Mouse (Mus musculus): ENCODE data around the gene Plpp3. TPM values are rescaled to one million over a fixed set of nuclear protein-coding genes. Genes with fewer than 3 reads are reported as not detected.
"Not testable (repeated sequence)": the region's sequence is repeated elsewhere in the genome, so short reads cannot be mapped to it uniquely, and the experiment has no call there.

The Plpp3 gene
- polyA plus RNA-seq, 1 experiment from 2014 or later = 58.5 TPM

GRCm38 (mm10) chr4:105254365-105254764 is 97.2 kb downstream of the Plpp3 start:
- H3K4me2 ChIP-seq (replicated peaks) = no peak overlapping the region
- H3K27me3 ChIP-seq = no peaks in the 10 kb centered on the region
- no peaks in the 10 kb centered on the region for H3K4me1 ChIP-seq (replicated peaks)
- no peaks in the 10 kb centered on the region for H3K9me3 ChIP-seq
- H3K4me3 ChIP-seq (replicated peaks) = no peak overlapping the region
- no peak overlapping the region for H3K27ac ChIP-seq
- 92% methylated on average over 4 of the region's 4 CpGs for WGBS
- H3K36me3 ChIP-seq = no peaks in the 10 kb centered on the region
- no peak overlapping the region for H3K9ac ChIP-seq (replicated peaks)
- no peak for ATAC-seq

- no peaks in the 10 kb centered on the region for H3K36me3 ChIP-seq
- no peak overlapping the region for H3K4me2 ChIP-seq (replicated peaks)
- H3K9ac ChIP-seq (replicated peaks) = no peak overlapping the region
- 80% methylated on average over 3 of the region's 3 CpGs for WGBS
- ATAC-seq = no peak
- no peaks in the 10 kb centered on the region for H3K4me1 ChIP-seq (replicated peaks)
- H3K9me3 ChIP-seq = no peaks in the 10 kb centered on the region
- H3K27ac ChIP-seq = no peak overlapping the region
- H3K27me3 ChIP-seq = no peaks in the 10 kb centered on the region
- no peak overlapping the region for H3K4me3 ChIP-seq (replicated peaks)
These were observed 98.0 kb downstream of the Plpp3 start for GRCm38 (mm10) chr4:105255185-105255584.

GRCm38 (mm10) chr4:105257667-105258560 is 100.8 kb downstream of the Plpp3 start:
- H3K4me2 ChIP-seq (replicated peaks) = no peak overlapping the region
- H3K4me3 ChIP-seq (replicated peaks) = no peak overlapping the region
- no peaks in the 10 kb centered on the region for H3K27me3 ChIP-seq
- no peak overlapping the region for H3K9ac ChIP-seq (replicated peaks)
- no peaks in the 10 kb centered on the region for H3K9me3 ChIP-seq
- no peaks in the 10 kb centered on the region for H3K36me3 ChIP-seq
- no peak for ATAC-seq
- H3K4me1 ChIP-seq (replicated peaks) = no peaks in the 10 kb centered on the region
- 87% methylated on average over 11 of the region's 11 CpGs for WGBS
- H3K27ac ChIP-seq = no peak overlapping the region

GRCm38 (mm10) chr4:105260385-105260784 is 103.2 kb downstream of the Plpp3 start:
- no peak for ATAC-seq
- WGBS = 75% methylated on average over 2 of the region's 2 CpGs
- Histone ChIP-seq H3K27me3 (no peaks in the 10 kb centered on the region), H3K9me3 (no peaks in the 10 kb centered on the region), H3K36me3 (no peaks in the 10 kb centered on the region), H3K4me3 (replicated peaks) (no peak overlapping the region), H3K9ac (replicated peaks) (no peak overlapping the region), H3K4me2 (replicated peaks) (no peak overlapping the region), H3K4me1 (replicated peaks) (no peaks in the 10 kb centered on the region), H3K27ac (no peak overlapping the region)

GRCm38 (mm10) chr4:105260893-105261769 is 104.0 kb downstream of the Plpp3 start:
- WGBS = 86% methylated on average over 9 of the region's 9 CpGs
- H3K9me3 ChIP-seq = no peaks in the 10 kb centered on the region
- no peaks in the 10 kb centered on the region for H3K36me3 ChIP-seq
- no peaks in the 10 kb centered on the region for H3K4me1 ChIP-seq (replicated peaks)
- no peak overlapping the region for H3K27ac ChIP-seq
- no peak for ATAC-seq
- no peak overlapping the region for H3K9ac ChIP-seq (replicated peaks)
- no peak overlapping the region for H3K4me3 ChIP-seq (replicated peaks)
- H3K27me3 ChIP-seq = no peaks in the 10 kb centered on the region
- no peak overlapping the region for H3K4me2 ChIP-seq (replicated peaks)

- H3K36me3 ChIP-seq = no peaks in the 10 kb centered on the region
- no peak overlapping the region for H3K4me3 ChIP-seq (replicated peaks)
- no peaks in the 10 kb centered on the region for H3K27me3 ChIP-seq
- H3K27ac ChIP-seq = no peak overlapping the region
- no peaks in the 10 kb centered on the region for H3K4me1 ChIP-seq (replicated peaks)
- no peak overlapping the region for H3K9ac ChIP-seq (replicated peaks)
- H3K4me2 ChIP-seq (replicated peaks) = no peak overlapping the region
- no peaks in the 10 kb centered on the region for H3K9me3 ChIP-seq
- ATAC-seq = no peak
- WGBS = 93% methylated on average over 12 of the region's 12 CpGs
These were observed 105.2 kb downstream of the Plpp3 start for GRCm38 (mm10) chr4:105262358-105262757.

GRCm38 (mm10) chr4:105263600-105263999 is 106.5 kb downstream of the Plpp3 start:
- no peak overlapping the region for H3K4me2 ChIP-seq (replicated peaks)
- ATAC-seq = no peak
- no peak overlapping the region for H3K4me3 ChIP-seq (replicated peaks)
- H3K36me3 ChIP-seq = no peaks in the 10 kb centered on the region
- no peaks in the 10 kb centered on the region for H3K4me1 ChIP-seq (replicated peaks)
- 92% methylated on average over 8 of the region's 8 CpGs for WGBS
- H3K27ac ChIP-seq = no peak overlapping the region
- H3K9ac ChIP-seq (replicated peaks) = no peak overlapping the region
- H3K9me3 ChIP-seq = no peaks in the 10 kb centered on the region
- no peaks in the 10 kb centered on the region for H3K27me3 ChIP-seq

- no peak for ATAC-seq
- no peak overlapping the region for H3K27ac ChIP-seq
- WGBS = 85% methylated on average over 8 of the region's 8 CpGs
These were observed 107.9 kb downstream of the Plpp3 start for GRCm38 (mm10) chr4:105265041-105265440.

GRCm38 (mm10) chr4:105265678-105266077 is 108.5 kb downstream of the Plpp3 start:
- WGBS = 80% methylated on average over 4 of the region's 4 CpGs

More at GRCm38 (mm10) chr4:105265041-105265440, 107.9 kb downstream of the Plpp3 start:
- H3K4me1 ChIP-seq (replicated peaks) = no peaks in the 10 kb centered on the region
- no peaks in the 10 kb centered on the region for H3K27me3 ChIP-seq
- no peaks in the 10 kb centered on the region for H3K9me3 ChIP-seq
- no peak overlapping the region for H3K9ac ChIP-seq (replicated peaks)
- no peak overlapping the region for H3K4me3 ChIP-seq (replicated peaks)
- H3K36me3 ChIP-seq = no peaks in the 10 kb centered on the region
- no peak overlapping the region for H3K4me2 ChIP-seq (replicated peaks)

GRCm38 (mm10) chr4:105268202-105268730 is 111.1 kb downstream of the Plpp3 start:
- 88% methylated on average over 6 of the region's 6 CpGs for WGBS
- H3K36me3 ChIP-seq = no peaks in the 10 kb centered on the region
- no peak for ATAC-seq
- no peaks in the 10 kb centered on the region for H3K4me1 ChIP-seq (replicated peaks)
- no peak overlapping the region for H3K4me2 ChIP-seq (replicated peaks)
- no peaks in the 10 kb centered on the region for H3K27me3 ChIP-seq
- H3K9ac ChIP-seq (replicated peaks) = no peak overlapping the region
- H3K4me3 ChIP-seq (replicated peaks) = no peak overlapping the region
- no peaks in the 10 kb centered on the region for H3K9me3 ChIP-seq
- H3K27ac ChIP-seq = no peak overlapping the region

More at GRCm38 (mm10) chr4:105265678-105266077, 108.5 kb downstream of the Plpp3 start:
- no peaks in the 10 kb centered on the region for H3K36me3 ChIP-seq
- no peak overlapping the region for H3K4me3 ChIP-seq (replicated peaks)
- H3K9ac ChIP-seq (replicated peaks) = no peak overlapping the region
- H3K4me2 ChIP-seq (replicated peaks) = no peak overlapping the region
- no peaks in the 10 kb centered on the region for H3K4me1 ChIP-seq (replicated peaks)
- no peak for ATAC-seq
- H3K9me3 ChIP-seq = no peaks in the 10 kb centered on the region
- H3K27me3 ChIP-seq = no peaks in the 10 kb centered on the region
- no peak overlapping the region for H3K27ac ChIP-seq

- not testable (repeated sequence) for H3K27ac ChIP-seq; H3K4me2 ChIP-seq (replicated peaks); H3K27me3 ChIP-seq; H3K4me1 ChIP-seq (replicated peaks); H3K4me3 ChIP-seq (replicated peaks); H3K9ac ChIP-seq (replicated peaks); H3K9me3 ChIP-seq; ATAC-seq; H3K36me3 ChIP-seq
- WGBS = 90% methylated on average over 6 of the region's 7 CpGs
These were observed 112.3 kb downstream of the Plpp3 start for GRCm38 (mm10) chr4:105269398-105269797.

- WGBS = 88% methylated on average over 6 of the region's 6 CpGs
- peaks cover 10% of the 10 kb centered on the region for H3K4me1 ChIP-seq (replicated peaks)
- no peak overlapping the region for H3K4me3 ChIP-seq (replicated peaks)
- H3K27me3 ChIP-seq = no peaks in the 10 kb centered on the region
- no peaks in the 10 kb centered on the region for H3K36me3 ChIP-seq
- H3K9ac ChIP-seq (replicated peaks) = no peak overlapping the region
- H3K9me3 ChIP-seq = no peaks in the 10 kb centered on the region
- no peak for ATAC-seq
- H3K27ac ChIP-seq = no peak overlapping the region
- no peak overlapping the region for H3K4me2 ChIP-seq (replicated peaks)
These were observed 114.0 kb downstream of the Plpp3 start for GRCm38 (mm10) chr4:105271166-105271565.
